Mouse (Mus musculus) urinary bladder, adult 2 months (tissue): Measurements from ENCODE around the gene Prkag2. TPM values are rescaled to one million over a fixed set of nuclear protein-coding genes. Genes with fewer than 3 reads are reported as not detected.
A peak's percentile ranks its signal among the peaks of the same experiment; 100 is the strongest.
"Not testable (repeated sequence)": the region's sequence is repeated elsewhere in the genome, so short reads cannot be mapped to it uniquely, and the experiment has no call there.

Experiments used
- DNase-seq: peaks from one replicate; pipeline ENCODE4 v3.0.0; 2022; ENCODE audit warnings: low spot score
- polyA plus RNA-seq: library from polyadenylated mRNA; depleted of rRNA; stranded (reverse); fragments of >200 nt; gene quantifications from 2 replicates; pipeline ENCODE4 v1.2.3, GENCODE M21; 2012

Gene Prkag2
- polyA plus RNA-seq, 1 experiment = 142 TPM

DNA sequence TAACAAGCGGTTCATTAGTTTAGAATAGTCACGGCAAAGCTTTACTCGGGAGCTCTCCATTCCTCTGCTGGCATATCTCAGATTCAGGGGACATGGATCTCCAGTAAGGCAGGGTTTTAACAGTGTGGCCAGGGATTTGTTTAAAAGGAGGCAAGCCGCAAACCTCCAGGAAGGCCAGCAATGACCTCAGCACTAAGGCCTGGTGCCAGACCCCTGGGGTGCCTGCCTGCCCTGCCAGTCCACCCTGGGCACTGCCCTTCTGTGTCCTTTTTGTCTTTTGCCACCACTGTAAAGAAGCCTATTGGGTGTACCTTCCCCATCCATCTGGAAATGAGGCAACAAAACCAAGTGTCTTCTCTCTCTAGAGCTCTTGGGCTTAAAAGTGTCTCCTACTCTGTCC lies 226.3 kb downstream of the Prkag2 start:
- DNase-seq = no peak

DNA sequence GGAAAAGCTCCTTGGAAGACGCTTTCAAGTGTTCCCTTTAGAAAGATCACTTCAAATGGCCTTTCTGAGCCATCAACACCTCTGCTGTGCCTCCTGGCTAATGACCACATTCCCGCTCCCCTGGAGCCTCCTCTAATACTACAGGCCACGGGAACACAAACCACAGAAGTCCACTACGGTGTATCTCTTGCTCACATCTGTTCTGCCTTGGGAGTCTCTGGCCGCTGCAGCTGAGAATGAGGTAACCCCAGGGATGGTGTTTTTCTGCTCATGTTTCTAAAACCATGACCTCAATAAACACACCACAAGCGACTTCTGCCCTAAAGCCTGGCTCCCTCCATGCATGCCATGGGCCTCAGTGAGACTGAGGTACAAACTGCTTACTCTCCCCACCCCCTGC lies 227.2 kb downstream of the Prkag2 start:
- DNase-seq = no peak

DNA sequence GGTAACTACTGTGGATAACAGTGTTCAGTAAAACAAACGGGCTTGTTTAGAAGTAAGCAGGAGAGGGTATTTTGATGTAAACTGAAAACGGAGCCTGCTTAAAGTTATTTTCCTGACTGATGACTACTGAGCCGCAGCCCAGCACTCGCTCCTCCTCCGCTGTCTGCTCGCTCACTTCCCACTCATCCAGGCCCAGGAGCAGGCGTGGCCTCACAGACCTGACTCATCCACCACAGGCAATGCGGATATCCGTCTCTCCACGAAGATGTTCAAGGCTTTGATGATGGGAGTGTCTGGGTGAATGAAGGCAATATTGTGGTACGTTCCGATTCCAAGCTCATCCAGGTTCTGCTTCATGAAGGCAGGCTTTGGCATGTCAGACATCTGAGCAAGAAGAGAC lies 229.2 kb downstream of the Prkag2 start:
- no peak for DNase-seq

DNA sequence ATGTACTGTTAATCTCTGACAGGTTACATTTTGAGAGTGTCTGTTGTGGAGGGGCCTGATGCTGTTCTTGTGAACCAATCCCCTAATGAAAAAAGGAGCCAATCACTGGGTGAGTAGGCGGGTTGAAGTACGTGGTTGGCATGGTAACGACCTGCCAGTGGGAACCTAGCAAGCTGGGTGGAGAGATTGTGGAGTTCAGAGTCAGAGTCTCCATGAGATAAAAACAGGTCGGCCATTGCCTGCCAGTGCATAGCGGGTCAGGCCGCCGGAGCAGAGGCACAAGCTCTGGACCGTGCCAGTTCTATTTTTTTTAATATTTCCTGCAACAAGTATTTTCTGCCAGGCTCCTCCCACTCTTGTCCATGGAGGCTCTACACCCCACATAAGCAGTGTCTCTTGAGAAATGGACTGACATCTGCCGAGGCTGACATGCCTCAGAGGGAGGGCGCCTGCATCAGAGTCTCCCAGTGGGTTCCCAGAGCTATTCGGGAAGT lies 230.6 kb downstream of the Prkag2 start:
- no peak for DNase-seq

DNA sequence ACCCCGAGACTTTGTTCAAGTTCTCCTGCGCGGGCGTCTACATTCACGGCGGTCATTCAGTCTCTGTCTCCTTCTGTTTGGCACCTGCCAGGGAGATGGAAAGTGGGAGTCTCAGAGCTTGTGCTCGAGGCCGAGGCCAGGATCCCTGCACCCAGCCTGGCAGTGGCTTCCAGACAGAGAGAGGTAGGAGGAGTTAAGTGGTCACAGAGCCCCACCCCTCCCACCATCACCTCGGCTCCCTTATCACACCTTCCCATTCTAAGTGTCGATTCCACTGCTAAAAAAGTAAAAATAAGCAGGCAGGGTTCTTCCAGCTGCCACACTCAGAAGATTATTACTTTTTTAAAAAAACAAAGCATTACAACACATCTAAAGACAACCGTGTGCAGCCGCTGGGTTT lies 236.6 kb downstream of the Prkag2 start:
- no peak for DNase-seq

DNA sequence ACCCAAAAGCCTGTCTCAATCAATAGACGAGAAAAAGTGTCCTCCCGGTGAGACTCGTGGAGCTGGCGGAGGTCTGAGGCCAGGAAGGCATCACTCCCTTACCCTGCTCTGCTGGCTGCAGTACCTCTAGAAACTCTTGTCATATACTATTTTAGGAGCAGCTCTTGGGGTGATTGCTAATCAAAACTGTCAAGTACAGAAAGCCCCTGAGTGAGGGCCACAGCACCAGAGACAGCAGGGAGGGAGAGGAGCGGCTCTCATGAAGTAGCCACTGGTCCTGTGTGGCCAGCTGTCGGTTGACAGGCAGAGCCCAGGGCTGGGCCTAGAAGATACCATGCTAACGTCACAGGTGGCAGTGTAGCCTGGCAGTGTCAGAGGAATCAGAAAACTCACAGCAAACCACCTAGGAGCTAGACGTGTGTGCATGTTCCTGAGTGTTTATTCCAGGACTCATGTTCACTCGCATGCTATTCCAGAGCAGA lies 239.0 kb downstream of the Prkag2 start:
- no peak for DNase-seq

DNA sequence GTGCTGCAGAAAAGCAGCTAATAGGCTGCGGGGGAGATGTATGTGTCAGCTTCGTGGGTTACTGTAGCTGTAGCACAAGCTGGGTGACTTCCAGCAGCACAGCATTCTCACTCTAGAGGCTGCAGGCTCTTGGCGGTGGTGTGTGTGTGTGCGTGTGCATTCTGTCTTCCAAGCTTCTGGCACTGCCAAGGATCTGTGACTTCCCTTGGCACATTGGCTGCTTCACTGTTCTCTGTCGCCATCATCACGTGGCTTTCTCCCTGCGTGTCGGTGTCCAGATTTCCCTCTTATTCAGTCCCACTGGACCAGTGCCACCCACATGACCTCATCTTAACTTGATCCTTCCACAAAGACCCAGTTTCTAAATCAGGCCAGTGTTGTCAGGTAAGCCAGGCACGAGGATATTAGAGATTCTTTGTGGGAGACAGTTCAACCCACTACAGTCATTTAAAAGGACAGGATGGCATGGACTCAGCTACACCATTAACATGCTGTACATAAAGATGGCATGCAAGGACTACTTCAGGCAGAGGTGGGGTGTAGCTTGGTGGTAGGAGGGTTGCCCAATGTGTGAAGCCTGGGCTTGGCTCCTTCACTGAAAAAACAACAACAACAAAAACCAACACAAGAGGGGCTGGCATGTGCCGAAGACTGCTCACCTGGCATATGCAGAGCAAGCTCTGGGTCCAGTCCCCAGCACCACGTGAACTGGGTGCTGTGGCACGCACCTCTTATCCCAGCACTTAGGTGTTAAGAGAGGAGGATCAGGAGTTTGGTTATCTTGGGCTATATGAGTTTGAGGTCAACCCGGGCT lies 239.6 kb downstream of the Prkag2 start:
- DNase-seq = no peak

DNA sequence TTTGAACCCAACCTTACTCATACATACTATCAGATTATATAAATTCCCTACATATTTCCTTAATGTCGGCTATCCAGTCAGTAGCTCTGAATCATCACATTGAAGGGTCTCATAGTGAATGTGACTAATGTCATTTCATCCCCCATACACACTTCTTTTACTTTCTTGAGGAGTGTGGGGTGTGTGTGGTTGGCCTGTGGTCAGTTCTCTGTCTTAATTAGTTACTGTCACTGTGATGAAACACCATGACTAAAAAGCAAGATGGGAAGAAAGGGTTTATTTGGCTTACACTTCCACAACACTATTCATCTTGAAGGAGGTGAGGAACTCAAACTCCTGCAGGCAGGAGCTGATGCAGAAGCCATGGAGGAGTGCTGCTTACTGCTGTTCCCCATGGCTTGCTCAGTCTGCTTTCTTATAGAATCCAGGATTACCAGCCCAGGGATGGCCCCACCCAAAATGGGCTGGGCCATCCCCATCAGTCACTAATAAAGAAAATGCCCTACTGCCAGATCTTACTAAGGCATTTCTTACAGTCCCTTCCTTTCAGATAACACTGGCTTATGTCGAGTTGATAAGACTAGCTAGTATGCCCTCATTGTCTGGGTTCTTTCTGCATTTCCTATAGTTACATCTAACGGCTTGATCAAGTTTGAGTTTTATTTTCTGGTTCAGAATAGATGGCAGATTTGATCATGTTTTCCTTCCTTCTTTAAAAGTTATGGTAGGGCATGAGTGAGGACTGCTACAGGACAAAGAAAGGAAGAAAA lies 240.5 kb downstream of the Prkag2 start:
- no peak for DNase-seq

DNA sequence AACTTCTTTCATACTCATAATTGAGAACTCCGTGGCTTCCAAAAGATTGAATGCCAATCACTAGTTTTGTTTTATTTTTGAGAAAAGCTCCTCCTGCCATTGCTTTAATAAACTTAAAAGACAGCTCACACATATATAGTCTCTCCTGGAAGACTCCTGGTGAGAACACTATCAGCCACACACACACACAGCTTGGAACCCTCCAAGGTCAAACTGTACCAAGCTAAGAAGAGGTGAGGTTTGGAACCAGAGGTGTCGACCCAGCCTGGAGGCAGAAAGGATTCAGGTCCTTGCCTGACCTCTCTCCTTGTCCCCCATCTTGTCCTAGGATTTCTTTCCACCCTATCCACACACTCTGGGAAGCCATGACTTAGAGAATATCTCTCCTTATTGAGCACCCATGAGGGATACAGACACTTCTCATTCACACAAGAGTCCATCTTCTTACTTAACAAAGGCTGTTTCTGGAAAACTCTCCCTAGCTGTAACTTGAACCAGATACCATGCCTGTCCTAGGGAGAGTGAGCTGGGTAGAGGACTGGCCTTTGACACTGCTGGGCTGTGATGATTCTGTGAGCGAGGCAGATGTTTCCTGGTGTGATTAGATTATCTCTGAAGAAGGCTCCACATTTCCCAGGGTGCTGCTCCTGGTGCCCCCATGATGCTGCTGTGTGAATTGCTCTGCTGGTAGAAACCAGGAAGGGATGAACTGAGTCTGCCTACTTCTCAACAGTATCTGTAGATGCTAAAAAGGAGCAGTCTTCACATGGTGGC lies 245.4 kb downstream of the Prkag2 start:
- no peak for DNase-seq

DNA sequence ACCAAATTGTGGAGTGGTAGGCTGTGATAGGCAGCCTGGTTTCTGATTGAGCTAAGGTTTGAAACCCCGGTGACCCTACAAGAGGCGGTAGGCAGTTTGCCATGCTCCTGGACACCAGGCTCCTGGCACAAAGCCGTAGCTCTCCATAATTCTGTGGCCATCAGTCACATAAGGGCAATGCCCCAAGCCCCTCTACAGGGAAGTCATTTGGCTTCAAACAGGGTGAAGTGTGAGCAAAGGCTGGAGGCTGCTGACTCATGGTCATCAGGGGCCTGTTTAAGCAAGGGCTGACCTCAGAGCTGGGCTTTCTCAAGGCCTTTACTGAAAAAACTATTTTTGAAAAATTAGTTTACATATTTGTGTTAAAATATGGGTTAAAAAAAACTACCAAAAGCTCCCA lies 246.2 kb downstream of the Prkag2 start:
- DNase-seq = no peak

DNA sequence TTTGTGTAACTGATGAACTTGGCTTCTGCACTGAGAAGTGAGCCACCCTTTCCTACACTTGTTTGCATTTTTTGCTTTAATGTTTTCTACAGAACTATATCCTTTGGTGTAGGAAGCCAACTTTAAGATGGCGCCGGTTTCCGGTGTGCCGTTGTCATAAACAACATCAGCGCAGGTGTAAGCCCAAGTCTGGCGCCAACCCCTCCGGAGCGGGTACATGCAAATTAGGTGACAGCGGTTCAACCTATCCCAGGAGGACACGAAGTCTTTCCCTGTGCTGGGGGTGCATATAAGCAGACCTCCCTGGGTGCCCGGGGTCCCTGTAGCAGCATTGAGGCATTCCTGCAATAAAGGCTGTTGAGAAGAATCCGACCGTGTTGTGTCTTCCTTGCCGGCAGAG lies 252.2 kb downstream of the Prkag2 start:
- DNase-seq = not testable (repeated sequence)

DNA sequence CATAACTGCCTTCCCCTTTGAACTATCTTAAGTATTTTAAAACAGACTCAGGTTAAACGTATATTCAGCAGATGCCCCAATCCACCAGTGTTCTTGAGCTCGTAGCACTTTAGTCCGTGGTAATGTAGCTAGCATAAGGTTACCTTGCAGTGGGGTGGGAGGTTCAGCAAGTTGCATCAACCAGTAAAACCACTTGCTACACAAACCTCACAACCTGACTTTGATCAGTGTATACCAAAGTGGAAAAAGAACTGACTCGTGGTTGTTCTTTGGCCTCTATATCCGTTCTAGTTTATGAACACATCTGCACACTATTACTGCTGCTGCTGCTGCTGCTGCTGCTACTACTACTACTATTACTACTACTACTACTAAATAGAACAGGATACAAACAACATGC lies 256.6 kb downstream of the Prkag2 start:
- DNase-seq = no peak

DNA sequence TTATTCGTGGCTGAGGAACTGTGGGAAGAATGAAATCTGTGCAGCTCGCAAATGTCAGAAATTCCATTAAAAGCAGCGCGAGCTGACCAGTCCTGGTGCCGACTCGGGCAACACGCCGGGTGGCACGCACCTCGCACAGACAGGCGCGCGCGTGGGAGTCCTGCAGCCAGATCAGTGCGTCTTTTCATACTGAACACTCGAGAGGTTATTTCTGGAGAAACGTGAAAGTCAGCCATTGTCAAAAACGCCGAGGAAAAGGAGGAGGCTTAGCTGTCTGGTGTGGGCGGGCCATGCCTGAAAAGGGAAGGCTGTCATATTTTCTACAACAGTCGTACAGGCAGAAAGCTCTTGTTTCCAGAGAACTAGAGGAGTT lies 257.4 kb downstream of the Prkag2 start:
- no peak for DNase-seq

DNA sequence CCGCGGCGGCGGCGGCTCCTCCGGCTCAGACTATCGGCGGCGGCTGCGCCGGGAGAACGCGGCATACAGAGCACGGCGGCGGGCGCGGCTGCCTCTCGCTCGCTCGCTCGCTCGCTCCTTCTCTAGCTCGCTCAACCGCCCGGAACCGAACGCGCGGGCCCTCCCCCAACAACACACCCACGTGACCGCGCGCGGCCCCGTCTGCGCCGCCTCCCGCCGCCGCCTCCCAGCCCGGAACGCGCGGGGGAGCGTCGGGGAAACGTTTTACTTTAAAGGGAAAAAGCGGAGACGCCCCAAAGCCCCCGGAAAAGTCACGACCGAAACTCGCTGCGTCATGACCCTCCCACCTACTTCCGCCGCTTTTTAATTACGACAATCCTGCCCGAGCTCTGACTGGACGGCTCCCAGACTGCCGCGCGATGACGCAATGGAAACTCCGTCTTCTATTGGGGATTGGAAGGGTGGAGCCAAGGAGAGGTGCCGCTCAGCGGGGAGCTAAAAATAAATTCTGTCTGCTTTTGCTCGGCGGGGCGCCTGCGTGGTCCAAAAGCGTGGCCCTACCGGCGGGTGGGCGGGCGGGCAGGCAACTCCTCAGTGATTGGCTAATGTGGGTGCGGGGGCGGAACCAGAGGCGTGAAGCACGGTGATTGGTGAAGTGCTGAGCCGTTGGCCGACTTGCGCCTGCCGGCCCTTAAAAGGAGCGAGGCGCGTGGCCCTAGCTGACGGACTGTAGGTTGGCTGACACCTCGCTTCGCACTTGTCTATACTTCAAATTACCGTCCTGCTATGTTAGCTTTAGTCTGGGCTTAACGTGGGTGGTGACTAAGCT lies 258.0 kb downstream of the Prkag2 start, which contains the start of gene Rheb:
Gene Rheb (minus strand): TSS at position 351 of the 829 bp plus-strand sequence.
- peak; percentile 90 for DNase-seq

DNA sequence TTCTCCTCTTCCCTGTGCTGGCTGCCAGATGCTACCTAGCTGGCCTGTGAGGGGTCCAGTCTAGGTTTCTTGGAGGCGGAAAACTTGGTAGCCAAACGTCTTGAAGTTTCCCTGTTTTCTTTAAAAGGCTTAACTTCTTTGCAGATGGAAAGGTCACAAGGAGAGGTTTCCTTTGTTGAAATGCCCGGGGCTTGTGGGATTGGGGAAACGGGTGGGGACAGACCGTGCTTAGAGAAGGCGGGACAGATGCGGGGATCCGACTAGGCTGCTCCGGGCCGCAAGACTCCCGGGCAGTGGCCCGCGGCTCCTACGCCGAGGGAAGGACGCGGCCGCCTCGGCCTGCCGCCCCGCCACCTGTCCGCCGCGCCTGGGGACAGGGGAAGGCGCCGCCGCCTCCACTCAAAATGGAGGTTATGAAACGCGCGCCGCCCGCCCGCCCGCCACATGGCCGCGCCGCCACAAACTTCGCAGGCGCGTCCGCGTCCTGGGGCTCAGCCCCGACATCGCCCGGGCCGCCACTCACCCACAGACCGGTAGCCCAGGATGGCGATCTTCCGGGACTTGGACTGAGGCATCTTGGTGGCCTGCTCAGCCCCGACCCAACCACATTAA lies 258.7 kb downstream of the Prkag2 start:
- DNase-seq = no peak

DNA sequence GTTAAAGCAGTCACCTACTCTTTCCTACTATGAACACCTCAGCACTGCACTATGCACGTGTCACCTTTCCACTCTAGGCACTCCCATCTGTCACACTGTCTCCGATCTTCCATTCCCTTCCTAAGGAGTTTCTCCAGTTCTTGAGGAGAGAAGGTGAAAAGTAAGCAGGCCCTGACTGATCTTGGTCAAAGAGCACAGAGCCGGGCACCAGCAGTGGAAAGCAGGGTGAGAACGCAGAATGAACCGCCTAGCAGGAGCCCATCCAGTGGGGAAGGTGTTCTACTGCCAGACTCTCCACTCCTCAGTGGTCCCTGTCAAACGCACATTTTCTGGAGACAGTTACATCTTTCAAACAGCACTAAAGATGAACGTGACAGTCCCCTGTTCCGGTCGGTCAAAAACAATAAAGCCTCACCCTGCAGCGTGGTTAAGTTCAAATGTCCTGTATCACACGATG lies 259.4 kb downstream of the Prkag2 start:
- no peak for DNase-seq

DNA sequence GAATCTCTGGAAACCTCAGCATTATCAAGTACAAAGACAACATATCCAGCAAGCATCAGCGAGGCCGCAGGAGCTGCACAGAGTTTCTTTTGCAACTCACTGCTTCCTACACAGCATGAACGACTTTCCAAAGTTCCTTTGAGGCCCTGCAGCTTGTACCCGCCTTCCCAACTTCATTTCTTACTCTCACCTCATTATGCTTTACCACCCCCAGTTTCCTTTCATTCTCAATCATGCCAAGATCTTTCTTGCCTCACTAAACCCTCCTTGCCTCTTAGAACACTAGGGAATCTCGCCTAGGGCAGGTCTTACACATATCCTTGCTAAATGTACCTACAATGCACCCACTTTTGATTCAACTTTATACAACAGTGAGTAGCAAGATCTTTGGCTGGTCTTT lies 266.0 kb downstream of the Prkag2 start:
- DNase-seq = no peak

DNA sequence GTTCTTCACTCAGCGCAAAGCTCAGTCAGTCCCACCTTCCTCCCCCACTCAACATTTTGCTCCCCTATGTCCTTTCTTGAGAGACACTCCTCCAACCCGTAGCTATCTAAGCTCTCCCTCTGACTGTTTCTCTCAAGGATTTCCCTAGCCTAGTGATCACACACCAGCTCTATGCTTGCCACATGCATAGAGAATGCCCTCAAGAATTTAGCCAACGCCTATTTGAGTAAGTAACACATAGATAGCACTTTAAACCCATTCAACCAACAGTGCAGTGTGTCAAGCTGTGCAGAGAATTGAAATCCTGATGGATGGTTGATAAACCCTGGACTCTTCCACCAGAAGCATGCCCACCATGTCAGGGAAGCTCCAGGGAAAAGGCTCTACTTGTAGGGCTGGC lies 268.5 kb downstream of the Prkag2 start:
- DNase-seq = no peak

DNA sequence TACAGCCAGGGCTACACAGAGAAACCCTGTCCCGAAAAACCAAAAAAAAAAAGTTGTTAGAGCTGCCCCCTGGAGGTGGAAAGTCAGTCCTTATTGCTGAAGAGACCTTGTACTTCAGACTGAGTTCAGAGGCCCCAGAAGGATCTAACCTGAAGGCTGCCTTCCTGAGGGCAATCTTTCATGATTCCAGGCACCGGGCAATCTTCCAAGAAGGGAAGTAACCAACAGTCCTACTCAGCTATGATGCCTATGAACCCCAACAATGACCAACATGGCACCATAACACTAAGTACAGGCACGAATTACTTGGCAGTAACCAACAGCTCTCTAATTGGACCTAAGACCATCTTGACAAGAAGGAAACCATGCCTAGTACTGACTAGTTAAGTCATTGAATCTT lies 272.0 kb downstream of the Prkag2 start:
- DNase-seq = no peak

DNA sequence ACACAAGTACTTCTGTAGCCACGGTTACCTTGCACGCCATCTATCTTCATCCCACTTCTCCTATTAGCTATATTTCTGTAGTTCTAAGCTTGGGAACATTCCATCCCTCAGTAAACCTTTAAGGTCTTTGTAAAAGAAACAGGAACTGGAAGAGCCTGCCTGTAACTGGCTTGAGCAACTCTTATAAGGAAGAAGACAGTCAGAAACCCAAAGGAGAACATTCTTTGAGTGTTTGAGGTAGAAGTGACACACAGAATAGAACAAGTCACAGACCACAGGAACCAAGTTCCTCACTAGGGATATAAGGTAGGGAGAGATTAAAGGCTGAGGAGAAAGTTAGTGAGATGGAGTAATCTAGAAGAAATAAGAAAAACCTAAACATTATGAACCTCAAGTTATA lies 273.3 kb downstream of the Prkag2 start:
- DNase-seq = no peak
